Mouse (Mus musculus): Measurements from ENCODE around the gene Cyp2t4.

DNA sequence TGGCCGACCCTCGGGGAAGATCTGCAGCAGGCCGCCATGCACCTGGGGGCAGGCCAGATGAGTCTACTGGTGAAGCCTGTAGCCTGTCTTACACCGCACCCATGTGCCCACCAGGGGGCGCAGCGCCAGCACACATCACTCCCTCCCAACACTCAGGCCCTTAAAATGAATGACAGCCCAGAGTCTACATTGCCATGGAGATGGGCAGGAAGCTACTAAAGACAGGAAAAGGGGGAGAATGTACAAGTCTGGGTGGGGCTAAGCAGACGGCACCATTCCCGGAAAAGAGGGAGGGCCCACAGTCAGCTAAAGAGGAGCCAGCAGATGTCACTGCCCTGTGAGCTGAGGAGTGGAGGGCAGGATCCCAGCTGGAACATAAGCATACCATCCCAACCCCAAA is 6.4 kb downstream of the Cyp2t4 start:
- TF ChIP-seq POLR2A (IDR thresholded peaks at IDR 0.05; ENCODE audit: insufficient read depth, low read depth, low read length) (no peak), CTCF (IDR thresholded peaks at IDR 0.05; ENCODE audit: insufficient read depth, low read depth, low read length) (peak; percentile 94)
